In genomic region chr4:105332081-105332480, GRCm38 (mm10) we compare ENCODE assay signal across 20 mouse cellular contexts.
"Had no signal": no experiment of that assay in that cellular context is flagged by ENCODE, and none has a peak within 500 bp of the region (broad histone marks: within the 10 kb centered on the region; RNA-seq: fewer than 3 reads in every experiment).

No protein-coding gene starts in this region.

- H3K27ac ChIP-seq: limb, embryonic 12.5 days; limb, embryonic 15.5 days; liver, embryonic 14.5 days; macrophage; midbrain, embryonic 15.5 days; neural tube, embryonic 13.5 days; stomach, embryonic 15.5 days had no signal

- ATAC-seq: liver, postnatal 0 days; lung, postnatal 0 days; midbrain, embryonic 15.5 days had no signal

- H3K36me3 ChIP-seq: limb, embryonic 12.5 days; limb, embryonic 15.5 days; midbrain, embryonic 15.5 days; neural tube, embryonic 13.5 days; stomach, embryonic 15.5 days had no signal

- H3K9me3 ChIP-seq: limb, embryonic 12.5 days; limb, embryonic 15.5 days; midbrain, embryonic 15.5 days; neural tube, embryonic 13.5 days; stomach, embryonic 15.5 days had no signal

- DNase-seq: kidney, adult 9 months; kidney, postnatal 14 days; kidney, postnatal 4 days; left cerebral cortex, postnatal 4 days; liver, postnatal 0 days; lung, embryonic 14.5 days; retina, postnatal 1 day; right cerebral cortex, postnatal 25 days; spleen, adult 18-20 months; thymus, postnatal 25 days had no signal

- H3K27me3 ChIP-seq: limb, embryonic 12.5 days; limb, embryonic 15.5 days; midbrain, embryonic 15.5 days; neural tube, embryonic 13.5 days; stomach, embryonic 15.5 days had no signal

- H3K4me2 ChIP-seq: limb, embryonic 12.5 days; limb, embryonic 15.5 days; liver, embryonic 11.5 days; lung, embryonic 14.5 days; midbrain, embryonic 15.5 days; neural tube, embryonic 13.5 days; stomach, embryonic 15.5 days had no signal

- H3K9ac ChIP-seq: limb, embryonic 12.5 days; limb, embryonic 15.5 days; liver, embryonic 14.5 days; liver, postnatal 0 days; lung, embryonic 14.5 days; midbrain, embryonic 15.5 days; neural tube, embryonic 13.5 days; stomach, embryonic 15.5 days had no signal

- H3K4me3 ChIP-seq: limb, embryonic 12.5 days; limb, embryonic 15.5 days; midbrain, embryonic 15.5 days; myocyte; neural tube, embryonic 13.5 days; stomach, embryonic 15.5 days had no signal

- H3K4me1 ChIP-seq: midbrain, embryonic 15.5 days had no signal
